ENCODE assay signal across 19 mouse cellular contexts in the genomic region with DNA sequence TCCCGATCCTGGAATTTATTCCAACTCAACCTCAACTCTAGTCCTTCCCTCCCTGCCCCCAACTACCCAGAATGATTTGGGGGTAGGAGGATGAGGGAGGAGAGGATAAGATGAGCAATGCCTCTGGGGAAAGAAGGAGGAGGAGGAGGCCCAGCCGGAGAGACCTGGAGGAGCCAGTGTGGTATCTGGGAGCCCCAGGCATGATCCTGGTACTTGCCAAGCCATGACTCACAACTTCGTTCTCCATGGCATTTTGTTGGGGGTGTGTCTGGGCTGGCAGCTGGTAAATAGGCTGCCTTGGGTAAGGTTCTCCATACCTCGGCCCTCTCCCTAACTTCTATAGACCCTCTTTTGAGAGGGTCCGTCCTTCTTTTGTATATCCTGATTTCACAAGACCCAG.
DNase-seq lines count a peak whose midpoint lies in the region; TF ChIP-seq lines count a peak whose summit lies in the region.
"Had no signal": no experiment of that assay in that cellular context is flagged by ENCODE, and none has a peak within 500 bp of the region (broad histone marks: within the 10 kb centered on the region; RNA-seq: fewer than 3 reads in every experiment).

No protein-coding gene starts in this region.

- H3K36me3 ChIP-seq in C2C12 (ENCODE audit: control insufficient read depth, insufficient read depth): no peaks in the 10 kb centered on the region
- H3K36me3 ChIP-seq: G1E; heart, embryonic 13.5 days; hindbrain, embryonic 15.5 days; limb, embryonic 13.5 days; lung, embryonic 15.5 days; midbrain, embryonic 12.5 days had no signal

- no peak overlapping the region for H3ac ChIP-seq in C2C12 (ENCODE audit: control insufficient read depth, insufficient read length, low read depth)

- no peaks in the 10 kb centered on the region for H3K79me2 ChIP-seq in C2C12 (ENCODE audit: control insufficient read depth, insufficient read depth)

- DNase-seq in frontal cortex, postnatal 36 days (ENCODE audit: low spot score in 2 of 2): peak; percentile 1 to 8
- DNase-seq in frontal cortex, postnatal 10 days (ENCODE audit: low spot score in 2 of 2): no peak
- DNase-seq in lung, adult 18-20 months: peak; percentile 17 to 18
- no peak for DNase-seq in lung, postnatal 10 days
- peak; percentile 72 for DNase-seq in brain, adult 2 months (ENCODE audit: low read depth, low spot score)
- DNase-seq in retina, embryonic 14.5 days (ENCODE audit: low spot score): no peak
- no peak for DNase-seq in kidney, postnatal 36 days
- DNase-seq: B cell, adult 2 months; cerebellum, adult 11-12 months; embryo, embryonic 11 days; kidney, adult 8-10 months; thymus, adult 2 months had no signal

- no peak overlapping the region for H3K4me3 ChIP-seq in C2C12 (ENCODE audit: insufficient read depth, poor library complexity, severe bottlenecking)
- H3K4me3 ChIP-seq: heart, embryonic 13.5 days; hindbrain, embryonic 15.5 days; limb, embryonic 13.5 days; lung, embryonic 15.5 days; midbrain, embryonic 12.5 days had no signal

- no peaks in the 10 kb centered on the region for H3K27me3 ChIP-seq in C2C12 (ENCODE audit: control insufficient read depth, insufficient read depth, insufficient read length)
- H3K27me3 ChIP-seq: hindbrain, embryonic 15.5 days; lung, embryonic 15.5 days; midbrain, embryonic 12.5 days had no signal

- H3K79me3 ChIP-seq in C2C12 (ENCODE audit: low read depth): no peaks in the 10 kb centered on the region

- TF ChIP-seq CTCF in C2C12 (IDR thresholded peaks at IDR 0.05; ENCODE audit: control insufficient read depth, insufficient read depth, insufficient read length): no peak

TF ChIP-seq in C2C12, 6 proteins besides CTCF, POLR2A, EP300 and RAD21:
- peak; percentile 79 for TF ChIP-seq FOSL1 (IDR thresholded peaks at IDR 0.05; ENCODE audit: insufficient read depth, low read length, poor library complexity, severe bottlenecking)
- peak; percentile 75 for TF ChIP-seq MYOD1 (IDR thresholded peaks at IDR 0.05; ENCODE audit: control insufficient read depth, insufficient read length, low read depth)
- TF ChIP-seq USF1 (IDR thresholded peaks at IDR 0.05; ENCODE audit: low read depth): no peak
- TF ChIP-seq MYOG (IDR thresholded peaks at IDR 0.05; ENCODE audit: control insufficient read depth, extremely low read depth, insufficient read length): no peak
- peak; percentile 94 for TF ChIP-seq MAX (IDR thresholded peaks at IDR 0.05)
- no peak for TF ChIP-seq CEBPB (IDR thresholded peaks at IDR 0.05; ENCODE audit: low read depth)

Comparison
In these comparisons a context has a peak if more than half of its experiments do, and no peak if none do; other contexts are left out.
1. DNase-seq: peak in frontal cortex, postnatal 36 days (2 of 2), lung, adult 18-20 months (2 of 2) and brain, adult 2 months (single experiment); none in frontal cortex, postnatal 10 days (0 of 2), lung, postnatal 10 days (single experiment), retina, embryonic 14.5 days (single experiment) and kidney, postnatal 36 days (0 of 2).